Mouse (Mus musculus): ENCODE results near the gene Spock2. TPM values are rescaled to one million over a fixed set of nuclear protein-coding genes. Genes with fewer than 3 reads are reported as not detected.

The Spock2 gene
- polyA plus RNA-seq, 2 experiments = 7.6 to 17.7 TPM

DNA sequence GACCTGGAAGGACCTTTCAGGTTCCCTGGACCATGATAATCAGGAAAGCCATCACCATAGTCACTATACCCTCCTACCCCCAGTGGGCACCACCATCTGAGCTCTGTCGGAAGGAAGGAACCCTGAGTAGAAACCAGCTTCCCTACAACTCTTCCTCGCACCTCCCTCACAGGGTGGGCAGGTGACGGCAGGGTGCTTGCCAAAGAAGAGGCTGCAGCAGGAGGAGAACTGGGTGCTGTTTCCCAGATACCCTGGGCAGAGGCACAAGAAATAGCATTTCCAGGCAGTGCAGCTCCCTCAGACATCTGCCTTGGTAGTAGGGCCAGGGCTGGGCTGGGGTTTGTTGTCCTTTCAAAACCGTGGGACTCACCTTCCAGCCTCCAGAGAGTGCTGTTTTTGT is 14.6 kb downstream of the Spock2 start:
- H3K27me3 ChIP-seq (ENCODE audit: control insufficient read depth, insufficient read depth, low read length) = no peaks in the 10 kb centered on the region
- 80% methylated on average over 4 of the region's 4 CpGs for WGBS
- no peak overlapping the region for H3K27ac ChIP-seq (replicated peaks; ENCODE audit: low read depth, low read length)
- H3K36me3 ChIP-seq (ENCODE audit: control insufficient read depth, insufficient read depth, low read length) = no peaks in the 10 kb centered on the region
- no peak overlapping the region for H3K9ac ChIP-seq (ENCODE audit: low read depth, low read length, severe bottlenecking)
- H3K4me2 ChIP-seq (replicated peaks; ENCODE audit: low read depth, low read length, severe bottlenecking) = no peak overlapping the region
- no peak for ATAC-seq (ENCODE audit: low FRiP score, low read depth)
- no peak for TF ChIP-seq POLR2A (IDR thresholded peaks at IDR 0.05; ENCODE audit: borderline replicate concordance, extremely low read depth, insufficient read depth, insufficient read length)
- H3K4me1 ChIP-seq (ENCODE audit: control insufficient read depth, insufficient read depth, low read length) = peaks cover 12% of the 10 kb centered on the region
- DNase-seq (ENCODE audit: low spot score) = no peak
- no peaks in the 10 kb centered on the region for H3K9me3 ChIP-seq (ENCODE audit: control insufficient read depth, low read length)
- H3K4me3 ChIP-seq (replicated peaks; ENCODE audit: low read length) = no peak overlapping the region

DNA sequence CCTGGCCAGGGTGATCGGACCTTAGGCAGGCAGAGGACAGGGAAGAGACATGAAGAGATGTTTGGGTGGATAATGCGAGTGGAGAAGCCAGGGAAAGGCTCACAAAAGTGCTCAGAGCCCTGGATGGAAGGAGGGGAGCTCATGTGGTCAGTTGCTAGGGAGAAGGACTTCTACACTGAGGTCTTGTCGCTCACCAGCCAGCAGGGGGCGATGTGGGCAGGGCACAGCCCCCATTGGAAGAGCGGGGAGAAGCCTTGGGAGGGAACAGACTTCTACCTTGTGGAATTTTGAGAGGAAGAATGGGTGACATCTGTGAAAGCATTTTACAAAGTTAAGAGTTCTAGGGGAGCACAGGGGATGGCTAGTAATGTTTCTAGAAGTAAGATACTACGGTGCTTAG is 18.1 kb downstream of the Spock2 start:
- no peaks in the 10 kb centered on the region for H3K4me1 ChIP-seq (ENCODE audit: control insufficient read depth, insufficient read depth, low read length)
- no peak overlapping the region for H3K4me3 ChIP-seq (replicated peaks; ENCODE audit: low read length)
- no peaks in the 10 kb centered on the region for H3K9me3 ChIP-seq (ENCODE audit: control insufficient read depth, low read length)
- no peak overlapping the region for H3K27ac ChIP-seq (replicated peaks; ENCODE audit: low read depth, low read length)
- no peaks in the 10 kb centered on the region; the same call in 1 of the 2 replicates for H3K36me3 ChIP-seq (ENCODE audit: control insufficient read depth, insufficient read depth, low read length)
- ATAC-seq (ENCODE audit: low FRiP score, low read depth) (no peak), DNase-seq (ENCODE audit: low spot score) (no peak)
- no peak overlapping the region for H3K9ac ChIP-seq (ENCODE audit: low read depth, low read length, severe bottlenecking)
- no peaks in the 10 kb centered on the region for H3K27me3 ChIP-seq (ENCODE audit: control insufficient read depth, insufficient read depth, low read length)
- no peak for TF ChIP-seq POLR2A (IDR thresholded peaks at IDR 0.05; ENCODE audit: borderline replicate concordance, extremely low read depth, insufficient read depth, insufficient read length)
- WGBS = 77% methylated on average over 6 of the region's 6 CpGs
- H3K4me2 ChIP-seq (replicated peaks; ENCODE audit: low read depth, low read length, severe bottlenecking) = no peak overlapping the region

DNA sequence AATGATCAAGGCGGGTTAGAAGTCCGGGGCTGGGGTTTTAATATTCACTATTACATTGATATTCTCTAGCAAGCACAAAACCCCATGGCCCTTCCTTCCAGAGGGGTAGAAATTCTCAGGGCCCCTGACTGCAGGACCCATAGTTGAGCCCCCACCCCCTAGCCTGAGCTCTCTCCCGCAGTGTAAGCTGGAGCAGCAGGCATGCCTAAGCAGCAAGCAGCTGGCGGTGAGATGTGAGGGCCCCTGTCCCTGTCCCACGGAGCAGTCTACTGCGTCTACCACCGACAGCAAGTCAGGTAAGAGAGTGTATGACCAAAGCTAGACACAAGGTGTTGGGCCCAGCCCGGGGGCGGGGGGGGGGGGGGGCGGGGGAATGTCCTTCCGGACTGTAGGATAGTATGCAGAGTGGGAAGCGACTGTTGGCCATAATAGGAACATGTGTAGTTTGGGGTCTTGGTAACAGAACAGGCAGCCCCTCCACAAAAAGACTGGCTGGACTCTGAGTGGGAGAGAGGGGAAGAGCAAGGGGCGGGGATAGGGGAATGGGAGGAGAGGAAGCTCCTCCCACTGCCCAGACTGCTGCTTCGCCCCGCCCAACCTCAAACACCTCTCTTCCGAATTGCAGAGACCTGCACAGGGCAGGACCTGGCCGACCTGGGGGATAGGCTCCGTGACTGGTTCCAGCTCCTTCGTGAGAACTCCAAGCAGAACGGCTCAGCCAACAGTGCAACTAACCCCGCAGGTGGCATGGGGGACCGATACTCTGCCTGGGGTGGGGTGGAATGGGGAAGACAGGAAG is 19.7 kb downstream of the Spock2 start:
- peak overlapping the region; percentile 28 for H3K4me2 ChIP-seq (replicated peaks; ENCODE audit: low read depth, low read length, severe bottlenecking)
- no peak overlapping the region for H3K27ac ChIP-seq (replicated peaks; ENCODE audit: low read depth, low read length)
- TF ChIP-seq POLR2A (IDR thresholded peaks at IDR 0.05; ENCODE audit: borderline replicate concordance, extremely low read depth, insufficient read depth, insufficient read length) = no peak
- no peak overlapping the region for H3K9ac ChIP-seq (ENCODE audit: low read depth, low read length, severe bottlenecking)
- H3K27me3 ChIP-seq (ENCODE audit: control insufficient read depth, insufficient read depth, low read length) = no peaks in the 10 kb centered on the region
- DNase-seq (ENCODE audit: low spot score) (no peak), ATAC-seq (ENCODE audit: low FRiP score, low read depth) (no peak; the same call in 1 of the 2 replicates)
- no peaks in the 10 kb centered on the region for H3K9me3 ChIP-seq (ENCODE audit: control insufficient read depth, low read length)
- no peaks in the 10 kb centered on the region; the same call in 1 of the 2 replicates for H3K36me3 ChIP-seq (ENCODE audit: control insufficient read depth, insufficient read depth, low read length)
- H3K4me1 ChIP-seq (ENCODE audit: control insufficient read depth, insufficient read depth, low read length) = no peaks in the 10 kb centered on the region
- 22% methylated on average over 21 of the region's 22 CpGs for WGBS
- H3K4me3 ChIP-seq (replicated peaks; ENCODE audit: low read length) = no peak overlapping the region

DNA sequence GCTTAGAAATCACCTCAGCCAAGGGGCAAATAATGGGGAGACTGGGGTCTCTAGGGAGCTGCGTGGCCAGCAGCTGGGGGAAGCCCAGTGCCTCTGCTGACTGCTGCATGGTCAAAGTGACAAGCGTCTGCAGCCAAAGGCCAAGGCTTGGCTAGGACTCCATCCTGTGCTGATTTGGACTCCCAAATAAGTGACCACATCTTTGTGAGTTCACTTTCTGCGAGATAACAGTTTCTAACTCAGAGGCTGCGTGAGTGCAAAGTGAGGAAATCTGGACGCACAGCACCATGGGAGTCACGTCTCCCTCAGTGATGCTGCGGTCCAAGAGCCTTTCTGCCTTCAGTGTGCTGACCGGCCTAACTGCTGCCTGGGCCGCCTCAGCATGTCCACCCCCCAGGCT is 22.3 kb downstream of the Spock2 start:
- ATAC-seq (ENCODE audit: low FRiP score, low read depth) (no peak), DNase-seq (ENCODE audit: low spot score) (no peak)
- Histone ChIP-seq H3K36me3 (ENCODE audit: control insufficient read depth, insufficient read depth, low read length) (no peaks in the 10 kb centered on the region; the same call in 1 of the 2 replicates), H3K27ac (replicated peaks; ENCODE audit: low read depth, low read length) (no peak overlapping the region), H3K9me3 (ENCODE audit: control insufficient read depth, low read length) (no peaks in the 10 kb centered on the region), H3K4me2 (replicated peaks; ENCODE audit: low read depth, low read length, severe bottlenecking) (no peak overlapping the region), H3K4me3 (replicated peaks; ENCODE audit: low read length) (no peak overlapping the region), H3K27me3 (ENCODE audit: control insufficient read depth, insufficient read depth, low read length) (no peaks in the 10 kb centered on the region), H3K4me1 (ENCODE audit: control insufficient read depth, insufficient read depth, low read length) (no peaks in the 10 kb centered on the region), H3K9ac (ENCODE audit: low read depth, low read length, severe bottlenecking) (no peak overlapping the region)
- WGBS = 86% methylated on average over 9 of the region's 9 CpGs
- TF ChIP-seq POLR2A (IDR thresholded peaks at IDR 0.05; ENCODE audit: borderline replicate concordance, extremely low read depth, insufficient read depth, insufficient read length) = no peak

DNA sequence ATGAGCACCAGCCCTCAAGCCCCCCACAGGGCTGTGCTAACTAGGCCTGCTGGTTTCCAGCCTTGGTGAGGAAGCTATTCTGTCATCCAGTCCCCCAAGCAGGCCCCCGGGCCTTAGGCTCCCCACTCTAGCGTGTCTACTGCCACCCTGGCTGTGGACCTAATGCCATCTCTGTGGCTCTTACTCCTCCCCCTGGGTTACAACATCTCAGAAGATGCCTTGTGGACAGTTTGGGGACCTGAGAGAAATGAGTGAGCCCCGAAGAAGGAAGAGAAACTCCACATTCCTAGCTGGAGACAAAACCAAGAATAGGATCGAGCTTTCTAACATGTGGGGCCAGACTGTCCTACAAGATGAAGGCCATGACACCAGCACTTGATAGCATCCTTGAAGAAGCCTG is 24.5 kb downstream of the Spock2 start:
- Histone ChIP-seq H3K4me1 (ENCODE audit: control insufficient read depth, insufficient read depth, low read length) (peaks cover 8% of the 10 kb centered on the region), H3K4me3 (replicated peaks; ENCODE audit: low read length) (no peak overlapping the region)
- 79% methylated on average over 4 of the region's 4 CpGs for WGBS

More for the DNA sequence above, 24.5 kb downstream of the Spock2 start:
- ATAC-seq (ENCODE audit: low FRiP score, low read depth) (no peak), DNase-seq (ENCODE audit: low spot score) (no peak)
- H3K36me3 ChIP-seq (ENCODE audit: control insufficient read depth, insufficient read depth, low read length) = no peaks in the 10 kb centered on the region; the same call in 1 of the 2 replicates
- H3K9me3 ChIP-seq (ENCODE audit: control insufficient read depth, low read length) = no peaks in the 10 kb centered on the region
- H3K4me2 ChIP-seq (replicated peaks; ENCODE audit: low read depth, low read length, severe bottlenecking) = no peak overlapping the region
- TF ChIP-seq POLR2A (IDR thresholded peaks at IDR 0.05; ENCODE audit: borderline replicate concordance, extremely low read depth, insufficient read depth, insufficient read length) = no peak
- no peak overlapping the region for H3K9ac ChIP-seq (ENCODE audit: low read depth, low read length, severe bottlenecking)
- H3K27me3 ChIP-seq (ENCODE audit: control insufficient read depth, insufficient read depth, low read length) = no peaks in the 10 kb centered on the region
- no peak overlapping the region for H3K27ac ChIP-seq (replicated peaks; ENCODE audit: low read depth, low read length)
